Mouse (Mus musculus) heart, adult 11 months (tissue): Measurements from ENCODE around the gene Fmnl2.
A peak's percentile ranks its signal among the peaks of the same experiment; 100 is the strongest.

Source experiments
- DNase-seq: peaks from one replicate; pipeline ENCODE4 v3.0.0; 2022

Gene Fmnl2

DNA sequence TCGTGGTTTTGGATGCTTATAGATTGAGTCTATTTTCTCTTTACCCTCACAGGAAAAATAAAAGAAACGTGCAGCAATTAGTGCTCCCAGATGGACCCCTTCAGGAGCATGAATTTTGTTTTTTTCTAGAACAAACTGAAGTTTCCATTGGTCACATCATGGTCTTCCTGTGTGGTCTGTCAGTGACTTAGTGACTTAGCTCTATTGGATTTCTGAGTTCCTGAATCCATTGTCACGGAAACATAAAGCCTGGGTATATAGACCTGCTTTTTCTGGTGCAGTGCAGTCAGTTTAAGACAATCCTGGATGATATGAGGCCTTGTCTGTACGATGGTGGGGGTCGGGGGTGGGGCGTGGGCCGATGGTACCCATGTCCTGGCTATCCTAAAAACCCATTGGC lies 7.0 kb downstream of the Fmnl2 start:
- no peak for DNase-seq

- no peak for DNase-seq
Observed at GRCm38 (mm10) chr2:52866151-52866550, 8.5 kb downstream of the Fmnl2 start.

- DNase-seq = no peak
Observed at GRCm38 (mm10) chr2:52867781-52868180, 10.1 kb downstream of the Fmnl2 start.

- DNase-seq = no peak
Observed at GRCm38 (mm10) chr2:52868181-52868580, 10.5 kb downstream of the Fmnl2 start.

- no peak for DNase-seq
Observed at GRCm38 (mm10) chr2:52872636-52873035, 15.0 kb downstream of the Fmnl2 start.

GRCm38 (mm10) chr2:52873276-52874063 lies 15.8 kb downstream of the Fmnl2 start:
- no peak for DNase-seq

GRCm38 (mm10) chr2:52874721-52875120 lies 17.1 kb downstream of the Fmnl2 start:
- DNase-seq = no peak

DNA sequence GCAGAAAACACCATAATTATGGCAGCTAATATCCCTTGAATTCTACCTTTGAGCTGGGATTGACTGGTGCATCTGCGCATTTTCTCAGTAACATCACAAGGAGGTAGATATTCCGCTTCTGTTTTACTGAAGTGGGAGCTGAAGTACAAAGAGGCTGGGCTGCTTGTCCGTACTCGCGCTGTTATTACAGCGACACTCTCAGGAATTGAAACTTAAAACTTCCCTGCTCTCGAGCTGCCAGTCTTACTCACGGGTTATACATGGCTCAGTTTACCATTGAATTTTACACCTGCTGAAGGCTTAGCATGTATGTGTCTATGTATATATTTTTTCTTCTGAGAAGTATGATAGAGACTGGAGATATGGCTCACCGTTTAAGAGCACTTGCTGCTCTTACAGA lies 18.1 kb downstream of the Fmnl2 start:
- no peak for DNase-seq

DNA sequence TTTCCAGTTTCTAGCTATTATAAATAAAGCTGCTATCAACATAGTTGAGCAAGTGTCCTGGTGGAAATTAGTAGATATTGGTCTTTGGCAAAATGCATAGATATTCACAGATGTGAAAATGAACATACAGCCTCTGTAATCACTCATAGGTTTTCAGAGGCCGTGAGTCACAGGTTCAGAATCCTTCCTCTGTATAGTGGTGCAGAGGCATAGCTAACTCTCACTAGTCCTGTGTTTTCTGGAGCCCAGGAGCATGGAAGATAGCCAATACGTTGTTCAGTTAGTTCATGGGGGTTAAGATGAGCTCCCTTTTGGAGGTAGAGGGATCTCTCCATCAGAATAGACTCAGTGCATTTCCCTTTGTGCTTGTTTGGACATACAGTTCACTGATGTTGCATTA lies 25.7 kb downstream of the Fmnl2 start:
- DNase-seq = no peak

- peak; percentile 93 for DNase-seq
Observed at GRCm38 (mm10) chr2:52884082-52884481, 26.4 kb downstream of the Fmnl2 start.

- DNase-seq = no peak
Observed at GRCm38 (mm10) chr2:52885071-52885470, 27.4 kb downstream of the Fmnl2 start.

GRCm38 (mm10) chr2:52887281-52887680 lies 29.6 kb downstream of the Fmnl2 start:
- DNase-seq = no peak

GRCm38 (mm10) chr2:52891115-52891514 lies 33.5 kb downstream of the Fmnl2 start:
- DNase-seq = peak; percentile 83

DNA sequence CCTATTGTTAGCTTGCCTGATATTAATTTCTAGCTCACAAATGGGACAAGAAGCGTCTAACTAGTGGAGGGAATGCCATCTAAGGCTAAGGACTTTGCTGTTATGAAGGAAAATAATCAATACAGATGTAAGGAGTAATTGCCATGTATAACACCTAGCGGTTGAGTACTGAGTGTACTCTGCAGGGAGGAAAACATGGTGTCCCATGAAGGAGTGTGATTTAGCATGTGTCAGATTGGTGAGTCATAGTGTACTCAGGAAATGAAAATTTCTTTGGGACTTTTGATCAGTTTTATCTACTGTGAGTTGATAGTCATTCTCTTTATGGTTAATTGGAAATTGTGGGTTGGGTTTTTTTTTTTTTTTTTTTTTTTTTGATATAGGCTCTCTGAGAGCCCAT lies 34.1 kb downstream of the Fmnl2 start:
- DNase-seq = peak; percentile 61

- DNase-seq = peak; percentile 97
Observed at GRCm38 (mm10) chr2:52894983-52895621, 37.4 kb downstream of the Fmnl2 start.

GRCm38 (mm10) chr2:52896995-52897394 lies 39.3 kb downstream of the Fmnl2 start:
- DNase-seq = peak; percentile 94

- no peak for DNase-seq
Observed at GRCm38 (mm10) chr2:52900780-52901179, 43.1 kb downstream of the Fmnl2 start.

- DNase-seq = no peak
Observed at GRCm38 (mm10) chr2:52901300-52902013, 43.8 kb downstream of the Fmnl2 start.

- no peak for DNase-seq
Observed at GRCm38 (mm10) chr2:52902456-52902855, 44.8 kb downstream of the Fmnl2 start.

GRCm38 (mm10) chr2:52903228-52903963 lies 45.7 kb downstream of the Fmnl2 start:
- DNase-seq = no peak

- no peak for DNase-seq
Observed at GRCm38 (mm10) chr2:52904526-52904925, 46.9 kb downstream of the Fmnl2 start.

GRCm38 (mm10) chr2:52913311-52913710 lies 55.7 kb downstream of the Fmnl2 start:
- DNase-seq = no peak

DNA sequence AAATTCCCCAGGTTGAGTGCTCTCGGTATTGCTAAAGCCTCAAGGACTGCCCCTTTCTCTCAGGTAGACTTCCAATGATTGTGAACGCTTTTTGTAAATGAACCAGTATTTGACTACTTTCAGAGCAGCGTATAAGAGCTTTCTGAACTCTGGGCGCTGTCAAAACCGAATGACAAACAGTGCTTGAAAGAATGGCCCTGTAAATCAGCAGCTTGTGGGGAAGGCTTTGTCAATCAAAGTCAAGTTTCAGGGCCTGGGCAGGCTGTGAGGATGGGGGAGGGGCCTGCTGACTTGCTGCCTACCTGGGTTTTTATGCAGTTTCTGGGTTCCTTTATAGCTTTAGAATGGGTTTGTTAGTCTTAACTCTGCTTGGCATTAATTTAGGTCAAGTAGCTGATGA lies 56.1 kb downstream of the Fmnl2 start:
- no peak for DNase-seq
